ENCODE assay signal across 8 mouse cellular contexts in the genomic region with DNA sequence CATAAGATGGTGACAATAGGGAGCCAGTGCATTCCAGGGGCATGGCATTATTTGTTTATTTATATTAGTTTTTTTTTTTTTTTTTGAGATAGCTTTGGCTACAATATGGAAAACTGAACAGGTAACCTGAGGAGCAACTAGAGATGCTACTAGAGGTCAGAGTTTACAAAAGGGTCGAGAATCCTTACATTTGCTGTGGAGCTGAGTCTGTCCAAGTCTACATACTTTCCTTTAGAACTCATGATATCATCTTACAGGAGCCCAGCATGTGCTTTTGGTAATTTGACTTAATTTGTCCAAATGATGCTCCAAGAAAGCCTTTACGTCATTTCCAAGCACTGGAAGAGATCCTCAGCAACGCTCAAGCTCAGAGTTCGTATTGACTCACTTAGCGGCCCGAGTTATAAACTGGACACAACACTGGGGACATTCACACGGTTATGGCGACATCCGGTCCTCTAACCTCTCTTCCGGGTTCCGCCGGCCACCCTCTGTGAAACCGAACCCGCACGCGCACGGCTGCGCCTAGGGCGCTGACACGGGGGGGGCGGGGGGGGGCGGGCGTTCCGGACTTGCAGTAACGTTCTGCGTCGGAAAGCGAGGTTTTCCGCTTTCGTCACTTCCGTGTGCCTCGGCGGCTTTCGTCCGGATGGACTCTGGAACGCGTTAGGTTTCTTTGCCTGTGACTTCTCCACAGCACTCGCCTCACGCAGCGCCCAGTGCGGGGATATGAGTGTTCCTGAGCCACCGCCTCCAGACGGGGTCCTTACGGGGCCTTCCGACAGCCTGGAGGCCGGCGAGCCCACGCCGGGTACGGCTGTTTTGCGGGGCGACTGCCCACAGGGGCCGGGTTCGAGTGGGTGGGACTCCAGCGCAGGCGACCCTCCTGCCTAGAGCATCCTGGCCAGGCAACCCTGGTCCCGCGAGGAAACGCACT. TPM values are rescaled to one million over a fixed set of nuclear protein-coding genes. Genes with fewer than 3 reads are reported as not detected.
DNase-seq lines count a peak whose midpoint lies in the region; ATAC-seq and TF ChIP-seq lines count a peak whose summit lies in the region.

A gene (plus strand): TSS at position 610 of the 937 bp plus-strand sequence.

- peak; percentile 95 for ATAC-seq in forebrain, postnatal 0 days
- ATAC-seq in lung, embryonic 15.5 days (ENCODE audit: borderline replicate concordance, extremely low read depth, low FRiP score, low TSS enrichment): peak; percentile 97

- TF ChIP-seq POLR2A in MEL (IDR thresholded peaks at IDR 0.05; ENCODE audit: control insufficient read depth in 1 of 2, insufficient read depth in 1 of 2, low read depth in 1 of 2, low read length in 2 of 2, poor library complexity in 1 of 2): peak; percentile 67 to 84; a peak in 3 of 4 replicates
- TF ChIP-seq POLR2A in cerebellum, adult 2 months (IDR thresholded peaks at IDR 0.05; ENCODE audit: borderline replicate concordance, insufficient read depth, low read length): peak; percentile 66; the same call in 1 of the 2 replicates

- under 1% methylated on average over 57 of the region's 59 CpGs for WGBS in cerebellum, adult 2 months
- 1% methylated on average over 57 of the region's 59 CpGs for WGBS in forebrain, postnatal 0 days
- WGBS in lung, embryonic 15.5 days: under 1% methylated on average over 47 of the region's 59 CpGs

- peak; percentile 96 for DNase-seq in MEL (ENCODE audit: low read depth, low spot score)
- DNase-seq in cerebellum, adult 2 months: peak; percentile 93 to 94
- DNase-seq in forebrain, postnatal 0 days: peak; percentile 97
- peak; percentile 92 for DNase-seq in heart, postnatal 4 days
- peak; percentile 92 to 94 for DNase-seq in layer of hippocampus, adult 8-10 months (ENCODE audit: low spot score in 2 of 2)
- DNase-seq in ovary, adult 18-20 months (ENCODE audit: low spot score): peak; percentile 80
- peak; percentile 94 for DNase-seq in thymus, postnatal 0 days (ENCODE audit: low spot score)

- TF ChIP-seq EP300 in MEL (IDR thresholded peaks at IDR 0.05; ENCODE audit: low read depth in 1 of 2, low read length in 2 of 2): no peak; a peak in 1 of 4 replicates

- H3K9ac ChIP-seq in MEL (ENCODE audit: control insufficient read depth, low read depth, low read length, poor library complexity, severe bottlenecking): peak within 1 kb of the TSS; percentile 79
- peak within 1 kb of the TSS; percentile 91 for H3K9ac ChIP-seq in forebrain, postnatal 0 days
- peak within 1 kb of the TSS; percentile 98 for H3K9ac ChIP-seq in lung, embryonic 15.5 days

- peaks cover 0 to 2% of the 10 kb centered on the region in 2 experiments; a peak in 2 of 4 replicates for H3K27me3 ChIP-seq in MEL (ENCODE audit: control insufficient read depth in 1 of 2, insufficient read depth in 2 of 2, low read length in 2 of 2)
- H3K27me3 ChIP-seq in cerebellum, adult 2 months (ENCODE audit: control insufficient read depth, insufficient read depth, low read length): no peaks in the 10 kb centered on the region
- no peaks in the 10 kb centered on the region for H3K27me3 ChIP-seq in forebrain, postnatal 0 days (ENCODE audit: insufficient read depth, low read length)
- peaks cover 3% of the 10 kb centered on the region; the same call in 1 of the 2 replicates for H3K27me3 ChIP-seq in lung, embryonic 15.5 days

- TF ChIP-seq RAD21 in MEL (IDR thresholded peaks at IDR 0.05; ENCODE audit: low read depth, low read length): no peak

- H3K79me2 ChIP-seq in MEL (ENCODE audit: control insufficient read depth, insufficient read depth, low read length, poor library complexity): peaks cover 7% of the 10 kb centered on the region

- H3K9me3 ChIP-seq in MEL (replicated peaks; ENCODE audit: insufficient read depth, low read length): no peaks in the 10 kb centered on the region
- H3K9me3 ChIP-seq in forebrain, postnatal 0 days (ENCODE audit: low read length): no peaks in the 10 kb centered on the region
- no peaks in the 10 kb centered on the region for H3K9me3 ChIP-seq in lung, embryonic 15.5 days

- peaks cover 0 to 4% of the 10 kb centered on the region in 2 experiments; a peak in 2 of 4 replicates for H3K36me3 ChIP-seq in MEL (ENCODE audit: control insufficient read depth in 1 of 2, insufficient read depth in 2 of 2, low read length in 2 of 2)
- H3K36me3 ChIP-seq in forebrain, postnatal 0 days (ENCODE audit: insufficient read depth): peaks cover 6% of the 10 kb centered on the region; the same call in 1 of the 2 replicates
- H3K36me3 ChIP-seq in lung, embryonic 15.5 days: no peaks in the 10 kb centered on the region

- peak within 1 kb of the TSS; percentile 69 to 92 for H3K4me3 ChIP-seq in MEL (ENCODE audit: control insufficient read depth in 1 of 2, insufficient read depth in 1 of 2, low read depth in 2 of 2, low read length in 2 of 2)
- peak within 1 kb of the TSS; percentile 97 for H3K4me3 ChIP-seq in cerebellum, adult 2 months (replicated peaks; ENCODE audit: insufficient read depth, low read depth, low read length)
- peak within 1 kb of the TSS; percentile 85 for H3K4me3 ChIP-seq in forebrain, postnatal 0 days (ENCODE audit: low read depth, low read length)
- peak within 1 kb of the TSS; percentile 97 for H3K4me3 ChIP-seq in lung, embryonic 15.5 days

- H3K4me1 ChIP-seq in MEL (ENCODE audit: control insufficient read depth in 1 of 2, insufficient read depth in 2 of 2, low read length in 2 of 2): peaks cover 0 to 4% of the 10 kb centered on the region in 2 experiments; a peak in 1 of 4 replicates
- H3K4me1 ChIP-seq in cerebellum, adult 2 months (ENCODE audit: control insufficient read depth, insufficient read depth, low read length): peaks cover 3% of the 10 kb centered on the region; the same call in 1 of the 2 replicates
- H3K4me1 ChIP-seq in forebrain, postnatal 0 days (ENCODE audit: insufficient read depth): peaks cover 6% of the 10 kb centered on the region
- H3K4me1 ChIP-seq in lung, embryonic 15.5 days: peaks cover 7% of the 10 kb centered on the region; the same call in 1 of the 2 replicates

- TF ChIP-seq CTCF in MEL (IDR thresholded peaks at IDR 0.05 in 2 of 3, conservative IDR thresholded peaks at IDR 0.05 in 1 of 3; ENCODE audit: control insufficient read depth in 1 of 3, insufficient read depth in 1 of 3, low read depth in 2 of 3, low read length in 3 of 3, poor library complexity in 1 of 3, severe bottlenecking in 1 of 3): no peak
- TF ChIP-seq CTCF in cerebellum, adult 2 months (IDR thresholded peaks at IDR 0.05; ENCODE audit: borderline replicate concordance, insufficient read depth, low read depth, low read length): no peak
- TF ChIP-seq CTCF in forebrain, postnatal 0 days (IDR thresholded peaks at IDR 0.05; ENCODE audit: low read depth): no peak; the same call in 1 of the 2 replicates

- H3K4me2 ChIP-seq in forebrain, postnatal 0 days (ENCODE audit: low read depth): peak within 1 kb of the TSS; percentile 64
- H3K4me2 ChIP-seq in lung, embryonic 15.5 days: peak within 1 kb of the TSS; percentile 70

- peak within 1 kb of the TSS; percentile 45 for H3K27ac ChIP-seq in MEL (ENCODE audit: control insufficient read depth, low read depth, low read length)
- peak within 1 kb of the TSS; percentile 61 for H3K27ac ChIP-seq in cerebellum, adult 2 months (ENCODE audit: insufficient read depth, low read length)
- peak within 1 kb of the TSS; percentile 98 for H3K27ac ChIP-seq in forebrain, postnatal 0 days (ENCODE audit: low read depth, low read length)
- H3K27ac ChIP-seq in lung, embryonic 15.5 days: peak within 1 kb of the TSS; percentile 90

TF ChIP-seq in MEL, 35 proteins besides CTCF, POLR2A, EP300 and RAD21 (continues in another document):
- TF ChIP-seq ELF1 (IDR thresholded peaks at IDR 0.05; ENCODE audit: low read depth, low read length) (peak; percentile 91), NRF1 (IDR thresholded peaks at IDR 0.05; ENCODE audit: insufficient read depth, low read depth, low read length, poor library complexity, severe bottlenecking) (peak; percentile 68), KAT2A (conservative IDR thresholded peaks at IDR 0.05; ENCODE audit: low read depth, low read length) (peak; percentile 43; the same call in 1 of the 2 replicates), MAZ (IDR thresholded peaks at IDR 0.05; ENCODE audit: low read depth, low read length) (peak; percentile 76), TCF12 (IDR thresholded peaks at IDR 0.05; ENCODE audit: low read depth, low read length) (peak; percentile 61), ETS1 (IDR thresholded peaks at IDR 0.05; ENCODE audit: low read depth, low read length) (0 out of 2 replicates have a peak, but pooled peaks have one; percentile 28), HCFC1 (IDR thresholded peaks at IDR 0.05; ENCODE audit: low read depth, low read length) (peak; percentile 88), MYC (IDR thresholded peaks at IDR 0.05; ENCODE audit: low read depth, low read length) (peak; percentile 91), TBP (IDR thresholded peaks at IDR 0.05; ENCODE audit: low read depth, low read length) (peak; percentile 59), ZNF384 (IDR thresholded peaks at IDR 0.05; ENCODE audit: low read depth, low read length) (0 out of 2 replicates have a peak, but pooled peaks have one; percentile 19), MXI1 (IDR thresholded peaks at IDR 0.05; ENCODE audit: low read depth, low read length) (peak; percentile 69; the same call in 1 of the 2 replicates), UBTF (IDR thresholded peaks at IDR 0.05; ENCODE audit: borderline replicate concordance, insufficient read depth, low read depth, low read length) (no peak), USF2 (IDR thresholded peaks at IDR 0.05; ENCODE audit: borderline replicate concordance in 1 of 2, insufficient read depth in 1 of 2, low read depth in 1 of 2, low read length in 2 of 2) (no peak), MAFK (IDR thresholded peaks at IDR 0.05; ENCODE audit: borderline replicate concordance, low read depth, low read length) (no peak), GATA1 (IDR thresholded peaks at IDR 0.05; ENCODE audit: low read depth, low read length) (0 out of 2 replicates have a peak, but pooled peaks have one; percentile 2), ZMIZ1 (IDR thresholded peaks at IDR 0.05; ENCODE audit: low read depth, low read length) (0 out of 2 replicates have a peak, but pooled peaks have one; percentile 60)

RNA-seq across cellular contexts. Expression of the gene that starts here (rescaled TPM):
- 10.8 and 10.9 TPM in 2 replicates for total RNA-seq in MEL (2012; rRNA removed)
- 10 to 100 TPM in 1 of 2 experiments, not detected in 1; 21.7 TPM for polyA plus RNA-seq in MEL (2012; ENCODE audit: insufficient read depth in 1 of 2, insufficient read length in 2 of 2, low read depth in 1 of 2, low replicate concordance in 2 of 2, missing spikeins in 1 of 2)
- 27.3 and 28.1 TPM in 2 replicates for polyA plus RNA-seq in cerebellum, adult 2 months (2012; rRNA removed)
- 60.0 and 78.6 TPM in 2 replicates for total RNA-seq in forebrain, postnatal 0 days (2014; rRNA removed)
- 90.6 and 106 TPM in 2 replicates for polyA plus RNA-seq in forebrain, postnatal 0 days (2015; fragmentation: Nextera tagmentation; extraction: Ambion mirVana)
- 10 to 100 TPM; 12.8 to 16.0 TPM for total RNA-seq in heart, postnatal 4 days (2021)
- total RNA-seq in layer of hippocampus, adult 8-10 months (2022): 10 to 100 TPM; 19.5 to 24.1 (median 21.1) TPM
- polyA plus RNA-seq in lung, embryonic 15.5 days (2015; fragmentation: Nextera tagmentation; extraction: Ambion mirVana): 44.0 and 45.4 TPM in 2 replicates
- polyA plus RNA-seq in thymus, postnatal 0 days (2015; fragmentation: Nextera tagmentation; extraction: Ambion mirVana): 49.5 and 54.0 TPM in 2 replicates

Comparison
In these comparisons a context has a peak if more than half of its experiments do, and no peak if none do; other contexts are left out.
1. Peak in every context shown above with its lines: DNase-seq, ATAC-seq, H3K4me3 ChIP-seq and H3K27ac ChIP-seq.
2. H3K27ac ChIP-seq: peak in every context shown above with its lines; median percentile 98 in forebrain, postnatal 0 days; 90 in lung, embryonic 15.5 days; 61 in cerebellum, adult 2 months; 45 in MEL.